Mouse (Mus musculus) spleen, adult 2 months (tissue): Measurements from ENCODE around the gene Pspc1.

Experiments
- CTCF ChIP-seq: fragments of 200-500 bp; IDR thresholded peaks from 2 replicates; pipeline ENCODE4 v1.5.1; 2011; ENCODE audit warnings: mild to moderate bottlenecking, inconsistent platforms; ENCODE audit not compliant: insufficient read depth, insufficient read length, insufficient replicate concordance; ENCODE audit errors: extremely low read depth
- POLR2A ChIP-seq: fragments of 200-500 bp; IDR thresholded peaks from 2 replicates; pipeline ENCODE4 v1.6.1; 2011; ENCODE audit warnings: low read depth, low read length, inconsistent platforms

DNA sequence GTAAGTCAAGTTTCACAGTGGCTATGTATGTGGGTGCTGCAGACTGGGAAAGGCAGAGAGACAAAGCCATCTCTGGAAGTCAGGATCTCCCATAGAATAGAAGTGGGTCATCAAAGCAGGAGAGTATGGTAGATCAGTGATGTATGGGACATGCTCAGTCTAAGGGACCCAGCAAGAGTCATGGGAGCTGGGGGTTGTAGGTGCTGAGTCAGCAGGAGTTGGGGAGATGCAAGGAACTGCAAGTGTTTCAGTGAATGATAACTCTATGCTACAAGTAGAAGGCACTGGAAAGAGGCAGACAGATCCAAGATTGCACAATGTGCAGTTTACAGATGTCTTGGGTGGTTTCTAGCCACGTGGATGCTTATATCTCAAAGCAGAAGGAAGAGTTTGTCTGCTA is 89.0 kb downstream of the Pspc1 start:
- TF ChIP-seq CTCF (no peak), POLR2A (no peak)
